Mouse (Mus musculus) right cerebral cortex, adult 18-20 months (tissue): ENCODE measurements around the gene Olfr474.
"Not testable (repeated sequence)": the region's sequence is repeated elsewhere in the genome, so short reads cannot be mapped to it uniquely, and the experiment has no call there.

Experiments
- DNase-seq: peaks from one replicate; pipeline ENCODE4 v3.0.0; 2022; ENCODE audit warnings: mixed read lengths

Gene Olfr474

GRCm38 (mm10) chr7:107954343-107954742, at the start of gene Olfr474:
TSS of gene Olfr474 (plus strand) at chr7:107954643.
- DNase-seq: no peak

- no peak for DNase-seq
Observed at GRCm38 (mm10) chr7:107930146-107930545, 24.3 kb upstream of the Olfr474 start, which contains the start of gene Olfr473. TSS of gene Olfr473 (plus strand) at chr7:107930446.

DNA sequence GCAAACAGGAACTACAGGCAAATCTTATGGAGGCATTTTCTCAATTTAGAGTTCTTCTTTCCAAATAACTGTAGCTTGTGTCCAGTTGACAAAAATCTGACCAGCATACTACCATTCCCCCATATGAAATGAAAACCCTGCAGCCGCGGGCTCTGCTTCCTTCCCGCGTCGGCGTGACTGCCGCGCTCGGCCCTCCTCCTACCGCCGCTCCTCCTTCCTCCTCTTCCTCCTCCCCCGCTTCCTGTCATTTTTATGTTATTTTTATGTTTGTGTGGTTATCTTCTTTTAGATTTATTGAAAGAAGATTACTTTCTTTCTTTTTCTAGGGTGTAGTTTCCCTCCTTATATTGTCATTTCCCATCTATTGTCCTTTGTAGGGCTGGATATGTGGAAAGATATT, 1.9 kb upstream of the Olfr474 start:
- DNase-seq: not testable (repeated sequence)

DNA sequence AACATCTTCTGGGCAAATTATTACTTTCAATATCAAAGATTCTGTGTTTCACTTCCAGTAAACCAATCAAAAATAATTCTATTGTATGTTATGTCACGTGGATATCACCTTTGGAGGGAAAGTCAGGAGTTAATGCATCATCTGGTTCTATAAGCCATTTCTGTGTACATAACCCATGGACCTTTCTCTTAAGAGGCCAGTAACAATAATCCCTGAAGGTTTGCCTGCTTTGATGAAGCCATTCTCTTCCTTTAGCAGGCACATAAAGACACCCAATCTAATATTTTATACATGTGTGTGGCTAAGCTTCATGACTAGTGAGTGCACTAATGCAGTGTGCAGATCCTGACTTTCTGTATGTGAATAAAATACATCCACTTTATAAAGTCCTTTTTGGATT, 10.1 kb downstream of the Olfr474 start, which contains the start of gene Olfr476:
TSS of gene Olfr476 (plus strand) at position 301 of the 400 bp plus-strand sequence.
- no peak for DNase-seq

GRCm38 (mm10) chr7:107986393-107986792, 31.9 kb downstream of the Olfr474 start, which contains the start of gene Olfr477:
TSS of gene Olfr477 (plus strand) at chr7:107986693.
- no peak for DNase-seq
